16 mouse cellular contexts compared by ENCODE assay signal in genomic region chr12:73304636-73305035, GRCm38 (mm10). TPM values are rescaled to one million over a fixed set of nuclear protein-coding genes. Genes with fewer than 3 reads are reported as not detected.
DNase-seq lines count a peak whose midpoint lies in the region; ATAC-seq and TF ChIP-seq lines count a peak whose summit lies in the region.
"Had no signal": no experiment of that assay in that cellular context is flagged by ENCODE, and none has a peak within 500 bp of the region (broad histone marks: within the 10 kb centered on the region; RNA-seq: fewer than 3 reads in every experiment).

No protein-coding gene starts in this region.

- peaks cover 3% of the 10 kb centered on the region; the same call in 1 of the 2 replicates for H3K4me1 ChIP-seq in embryonic facial prominence, embryonic 10.5 days
- H3K4me1 ChIP-seq: embryonic facial prominence, embryonic 15.5 days; heart, embryonic 15.5 days; hindbrain, embryonic 13.5 days had no signal

- H3K4me3 ChIP-seq in gastrocnemius, adult 2 months: peak overlapping the region; percentile 51
- no peak overlapping the region for H3K4me3 ChIP-seq in embryonic facial prominence, embryonic 10.5 days
- H3K4me3 ChIP-seq: embryonic facial prominence, embryonic 15.5 days; heart, embryonic 15.5 days; hindbrain, embryonic 13.5 days had no signal

- peaks cover 16% of the 10 kb centered on the region for H3K36me3 ChIP-seq in embryonic facial prominence, embryonic 10.5 days (replicated peaks)
- H3K36me3 ChIP-seq: embryonic facial prominence, embryonic 15.5 days; heart, embryonic 15.5 days had no signal

- WGBS in embryonic facial prominence, embryonic 10.5 days: 90% methylated on average over 4 of the region's 4 CpGs

- H3K9me3 ChIP-seq in embryonic facial prominence, embryonic 10.5 days: no peaks in the 10 kb centered on the region
- H3K9me3 ChIP-seq: embryonic facial prominence, embryonic 15.5 days; G1E; heart, embryonic 15.5 days; hindbrain, embryonic 13.5 days had no signal

- intact Hi-C loops in gastrocnemius, adult 2 months (cut with DNase I): no loop called here
- intact Hi-C loops in heart, postnatal 36 days (cut with DNase I): no loop called here

- no peak for TF ChIP-seq CTCF in gastrocnemius, adult 2 months (IDR thresholded peaks at IDR 0.05)

- ATAC-seq in common myeloid progenitor, adult 5-6 weeks (replicated peaks; ENCODE audit: low read depth, poor library complexity, severe bottlenecking): peak; percentile 71; the same call in 1 of the 2 replicates
- ATAC-seq: forebrain, embryonic 14.5 days; intestine, postnatal 0 days had no signal

- DNase-seq in gastrocnemius, adult 2 months: peak; percentile 36
- no peak for DNase-seq in gastrocnemius, adult 8-10 months (ENCODE audit: low spot score in 2 of 2)
- peak; percentile 26 for DNase-seq in 416B (ENCODE audit: low read depth)
- peak; percentile 50 for DNase-seq in kidney, postnatal 10 days
- no peak for DNase-seq in layer of hippocampus, adult 9-11 months
- DNase-seq in embryonic facial prominence, embryonic 10.5 days (ENCODE audit: low spot score): no peak
- no peak for DNase-seq in heart, postnatal 36 days
- DNase-seq: gastrocnemius, postnatal 10 days; thymus, adult 18-20 months had no signal

- no peaks in the 10 kb centered on the region for H3K27me3 ChIP-seq in embryonic facial prominence, embryonic 10.5 days (replicated peaks; ENCODE audit: low read depth, poor library complexity, severe bottlenecking)
- H3K27me3 ChIP-seq: embryonic facial prominence, embryonic 15.5 days; heart, embryonic 15.5 days; hindbrain, embryonic 13.5 days had no signal

- H3K27ac ChIP-seq in gastrocnemius, adult 2 months: peak overlapping the region; percentile 80
- no peak overlapping the region for H3K27ac ChIP-seq in embryonic facial prominence, embryonic 10.5 days (replicated peaks)
- H3K27ac ChIP-seq: embryonic facial prominence, embryonic 15.5 days; heart, embryonic 15.5 days; hindbrain, embryonic 13.5 days had no signal

RNA-seq across cellular contexts. Expression of gene Slc38a6, which starts 18.1 kb away (rescaled TPM):
- 1 to 10 TPM; 1.7 to 3.6 TPM for total RNA-seq in gastrocnemius, adult 2 months (2021)
- total RNA-seq in gastrocnemius, adult 8-10 months (2022): 1 to 10 TPM in 3 of 4 experiments, under 1 TPM in 1; 0.99 to 2.7 (median 2.3) TPM
- total RNA-seq in common myeloid progenitor, adult 5-6 weeks (2017): 3.6 and 6.0 TPM in 2 replicates
- polyA plus RNA-seq in embryonic facial prominence, embryonic 10.5 days (2016; fragmentation: Nextera tagmentation; extraction: Ambion mirVana): 8.9 and 10.0 TPM in 2 replicates
- total RNA-seq in heart, postnatal 36 days (2021): 1 to 10 TPM; 3.2 to 4.5 TPM

RNA-seq across cellular contexts. Expression of gene Trmt5, which starts 18.1 kb away (rescaled TPM):
- total RNA-seq in gastrocnemius, adult 2 months (2021): 1 to 10 TPM; 8.5 to 8.6 TPM
- 1 to 10 TPM; 6.8 to 8.9 (median 7.8) TPM for total RNA-seq in gastrocnemius, adult 8-10 months (2022)
- 26.2 and 37.5 TPM in 2 replicates for total RNA-seq in common myeloid progenitor, adult 5-6 weeks (2017)
- polyA plus RNA-seq in embryonic facial prominence, embryonic 10.5 days (2016; fragmentation: Nextera tagmentation; extraction: Ambion mirVana): 19.8 and 21.0 TPM in 2 replicates
- total RNA-seq in heart, postnatal 36 days (2021): 10 to 100 TPM; 51.6 to 67.6 TPM

Comparison
In these comparisons a context has a peak if more than half of its experiments do, and no peak if none do; other contexts are left out.
1. DNase-seq: peak in gastrocnemius, adult 2 months (single experiment), 416B (single experiment) and kidney, postnatal 10 days (single experiment); none in gastrocnemius, adult 8-10 months (0 of 2), layer of hippocampus, adult 9-11 months (single experiment), embryonic facial prominence, embryonic 10.5 days (single experiment) and heart, postnatal 36 days (0 of 2).